Mouse (Mus musculus): ENCODE measurements around the gene 0610009B22Rik.

GRCm38 (mm10) chr11:51694984-51695383 is 6.3 kb upstream of the 0610009B22Rik start:
- TF ChIP-seq TAL1 (IDR thresholded peaks at IDR 0.05; ENCODE audit: low read length) (no peak), GATA1 (IDR thresholded peaks at IDR 0.05; ENCODE audit: low read length) (no peak)

Measured in erythroblast, embryonic 14.5 days (primary cell).